Mouse (Mus musculus) bone marrow, adult 2 months (tissue): Measurements from ENCODE around the gene Mex3a.

Source experiments
- CTCF ChIP-seq: fragments of 200-500 bp; IDR thresholded peaks from 2 replicates; pipeline ENCODE4 v1.5.1; 2011; ENCODE audit warnings: low read length, control low read depth; ENCODE audit not compliant: control insufficient read depth, insufficient read depth
- POLR2A ChIP-seq: fragments of 200-500 bp; IDR thresholded peaks from 2 replicates; pipeline ENCODE4 v1.6.1; 2011; ENCODE audit warnings: low read depth, mild to moderate bottlenecking, control low read depth, low read length, borderline replicate concordance; ENCODE audit not compliant: control insufficient read depth

GRCm38 (mm10) chr3:88532689-88533511 lies 705 bp downstream of the Mex3a start:
- no peak for TF ChIP-seq CTCF
- TF ChIP-seq POLR2A = no peak
